Mouse (Mus musculus) ES-E14 (cell line): ENCODE results near the gene Mt3.

Experiments used
- CHD2 ChIP-seq: IDR thresholded peaks from 2 replicates; pipeline ENCODE4 v1.6.1; 2014; ENCODE audit warnings: mild to moderate bottlenecking, low read depth, low read length, inconsistent platforms
- MAFK ChIP-seq: IDR thresholded peaks from 2 replicates; pipeline ENCODE4 v1.6.1; 2014; ENCODE audit warnings: mild to moderate bottlenecking, low read depth, low read length, inconsistent platforms; ENCODE audit not compliant: insufficient read depth
- ZC3H11A ChIP-seq: IDR thresholded peaks from 2 replicates; pipeline ENCODE4 v1.6.1; 2012; ENCODE audit warnings: low read depth, mild to moderate bottlenecking, inconsistent platforms, low read length, borderline replicate concordance
- ZNF384 ChIP-seq: IDR thresholded peaks from 2 replicates; pipeline ENCODE4 v1.6.1; 2012; ENCODE audit warnings: low read depth, low read length, inconsistent platforms

DNA sequence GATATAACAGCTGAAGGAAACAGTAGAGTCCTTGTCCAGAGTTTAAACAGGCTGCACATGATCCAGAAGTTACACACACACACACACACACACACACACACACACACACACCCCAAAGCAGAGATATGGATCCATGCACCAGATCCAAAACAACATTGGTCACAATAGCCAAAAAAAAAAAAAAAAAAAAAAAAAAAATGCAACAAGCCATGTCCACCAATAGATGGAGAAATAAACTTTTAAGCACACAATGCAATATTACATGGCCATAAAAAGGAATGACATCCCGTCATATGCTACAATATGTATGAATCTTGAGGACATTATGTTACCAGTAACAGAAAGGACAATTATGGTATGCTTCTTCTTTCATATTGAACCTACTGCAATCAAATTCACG, 38.4 kb upstream of the Mt3 start:
- TF ChIP-seq ZNF384 (0 out of 2 replicates have a peak, but pooled peaks have one; percentile 15), CHD2 (no peak), ZC3H11A (no peak), MAFK (no peak)
